Mouse (Mus musculus): ENCODE results near the gene Sh2d2a. TPM values are rescaled to one million over a fixed set of nuclear protein-coding genes. Genes with fewer than 3 reads are reported as not detected.
"Not testable (repeated sequence)": the region's sequence is repeated elsewhere in the genome, so short reads cannot be mapped to it uniquely, and the experiment has no call there.

The Sh2d2a gene
- polyA plus RNA-seq, 1 experiment = not detected

- no peak overlapping the region for H3K4me3 ChIP-seq (ENCODE audit: insufficient read depth, low read length)
- peaks cover 2% of the 10 kb centered on the region; the same call in 1 of the 2 replicates for H3K4me1 ChIP-seq (ENCODE audit: control insufficient read depth, insufficient read depth, low read length)
- no peak overlapping the region for H3K27ac ChIP-seq (ENCODE audit: insufficient read depth, low read depth, low read length)
- no peak for TF ChIP-seq CTCF (IDR thresholded peaks at IDR 0.05; ENCODE audit: low read depth, low read length)
Observed at GRCm38 (mm10) chr3:87854795-87855568, 8.4 kb downstream of the Sh2d2a start.

- Histone ChIP-seq H3K4me1 (ENCODE audit: control insufficient read depth, insufficient read depth, low read length) (peaks cover 2% of the 10 kb centered on the region; the same call in 1 of the 2 replicates), H3K27ac (ENCODE audit: insufficient read depth, low read depth, low read length) (no peak overlapping the region), H3K4me3 (ENCODE audit: insufficient read depth, low read length) (no peak overlapping the region)
- TF ChIP-seq POLR2A (IDR thresholded peaks at IDR 0.05; ENCODE audit: borderline replicate concordance, low read depth, low read length) = no peak
- TF ChIP-seq CTCF (IDR thresholded peaks at IDR 0.05; ENCODE audit: low read depth, low read length) = no peak
Observed at GRCm38 (mm10) chr3:87855936-87856335, 9.4 kb downstream of the Sh2d2a start.

DNA sequence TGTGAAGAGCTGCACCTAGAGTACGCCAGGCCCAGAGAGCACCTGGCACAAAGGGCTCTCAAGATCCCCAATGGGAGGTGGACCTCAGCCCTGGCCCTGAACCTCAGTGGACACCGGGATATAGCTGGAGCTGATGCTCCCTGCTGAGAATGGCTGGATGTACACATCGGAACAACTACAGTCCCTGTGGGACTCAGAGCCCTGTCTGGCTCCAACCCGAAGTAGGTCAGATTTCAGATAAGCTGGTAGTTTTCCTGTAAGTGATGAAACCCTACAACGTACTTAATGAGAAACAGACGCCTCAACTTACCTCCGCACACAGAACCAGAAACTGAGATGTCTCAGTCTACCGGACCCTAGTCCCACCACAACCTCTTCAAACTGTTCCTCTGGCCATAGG lies 11.1 kb downstream of the Sh2d2a start:
- no peak for TF ChIP-seq POLR2A (IDR thresholded peaks at IDR 0.05; ENCODE audit: borderline replicate concordance, low read depth, low read length)
- no peak for TF ChIP-seq CTCF (IDR thresholded peaks at IDR 0.05; ENCODE audit: low read depth, low read length)
- Histone ChIP-seq H3K27ac (ENCODE audit: insufficient read depth, low read depth, low read length) (no peak overlapping the region), H3K4me3 (ENCODE audit: insufficient read depth, low read length) (no peak overlapping the region), H3K4me1 (ENCODE audit: control insufficient read depth, insufficient read depth, low read length) (peaks cover 2% of the 10 kb centered on the region; the same call in 1 of the 2 replicates)

DNA sequence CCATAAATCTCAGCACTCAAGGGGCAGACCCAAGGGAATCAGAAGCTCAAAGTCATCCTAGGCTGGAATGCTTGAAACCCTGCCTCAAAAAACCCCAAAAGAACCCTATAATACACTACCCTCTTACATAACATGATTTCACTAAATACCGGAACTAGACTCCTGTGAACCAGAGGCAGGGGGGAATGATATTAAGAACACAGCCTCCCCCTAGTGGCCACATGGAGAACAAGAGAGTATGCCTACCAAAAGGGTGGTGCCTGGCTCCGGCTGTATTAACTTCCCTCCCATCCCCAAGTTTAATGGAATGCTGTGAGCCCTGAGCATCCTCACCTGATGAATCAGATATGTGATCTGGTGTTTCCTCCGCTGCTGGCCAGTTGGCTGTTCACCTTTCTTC lies 13.3 kb downstream of the Sh2d2a start:
- H3K27ac ChIP-seq (ENCODE audit: insufficient read depth, low read depth, low read length) = no peak overlapping the region
- H3K4me3 ChIP-seq (ENCODE audit: insufficient read depth, low read length) = no peak overlapping the region
- TF ChIP-seq POLR2A (IDR thresholded peaks at IDR 0.05; ENCODE audit: borderline replicate concordance, low read depth, low read length) = no peak
- TF ChIP-seq CTCF (IDR thresholded peaks at IDR 0.05; ENCODE audit: low read depth, low read length) = peak; percentile 56
- H3K4me1 ChIP-seq (ENCODE audit: control insufficient read depth, insufficient read depth, low read length) = peaks cover 14% of the 10 kb centered on the region

- not testable (repeated sequence) for H3K4me3 ChIP-seq (ENCODE audit: insufficient read depth, low read length); H3K27ac ChIP-seq (ENCODE audit: insufficient read depth, low read depth, low read length)
- peaks cover 17% of the 10 kb centered on the region for H3K4me1 ChIP-seq (ENCODE audit: control insufficient read depth, insufficient read depth, low read length)
Observed at GRCm38 (mm10) chr3:87864111-87864510, 17.6 kb downstream of the Sh2d2a start.

DNA sequence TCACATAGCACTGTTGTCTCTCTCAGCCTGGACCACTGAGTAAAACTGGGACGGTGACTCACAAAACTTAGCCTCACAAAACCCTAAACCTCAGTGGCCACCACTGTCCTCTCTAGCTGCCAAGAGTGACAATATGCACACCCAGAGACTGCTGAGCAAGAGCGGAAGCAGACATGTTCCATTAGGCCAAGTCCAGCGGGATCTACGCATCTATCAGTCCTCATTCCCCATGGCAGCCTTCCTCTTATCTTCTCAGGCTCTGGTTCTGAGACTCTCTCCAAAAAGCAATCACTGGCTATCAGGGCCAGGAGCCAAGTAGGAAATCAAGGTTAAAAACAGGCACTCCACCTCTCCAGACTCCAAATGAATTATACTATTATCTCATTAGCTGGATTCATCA lies 31.2 kb downstream of the Sh2d2a start:
- no peak for TF ChIP-seq POLR2A (IDR thresholded peaks at IDR 0.05; ENCODE audit: borderline replicate concordance, low read depth, low read length)
- TF ChIP-seq CTCF (IDR thresholded peaks at IDR 0.05; ENCODE audit: low read depth, low read length) = no peak

GRCm38 (mm10) chr3:87884291-87884690 lies 37.7 kb downstream of the Sh2d2a start:
- Histone ChIP-seq H3K4me3 (ENCODE audit: insufficient read depth, low read length) (peak overlapping the region; percentile 74), H3K4me1 (ENCODE audit: control insufficient read depth, insufficient read depth, low read length) (peaks cover 13% of the 10 kb centered on the region), H3K27ac (ENCODE audit: insufficient read depth, low read depth, low read length) (no peak overlapping the region)
- TF ChIP-seq CTCF (IDR thresholded peaks at IDR 0.05; ENCODE audit: low read depth, low read length) = no peak
- TF ChIP-seq POLR2A (IDR thresholded peaks at IDR 0.05; ENCODE audit: borderline replicate concordance, low read depth, low read length) = no peak

More for the DNA sequence above, 31.2 kb downstream of the Sh2d2a start:
- Histone ChIP-seq H3K4me3 (ENCODE audit: insufficient read depth, low read length) (no peak overlapping the region), H3K4me1 (ENCODE audit: control insufficient read depth, insufficient read depth, low read length) (peaks cover 3% of the 10 kb centered on the region), H3K27ac (ENCODE audit: insufficient read depth, low read depth, low read length) (no peak overlapping the region)

DNA sequence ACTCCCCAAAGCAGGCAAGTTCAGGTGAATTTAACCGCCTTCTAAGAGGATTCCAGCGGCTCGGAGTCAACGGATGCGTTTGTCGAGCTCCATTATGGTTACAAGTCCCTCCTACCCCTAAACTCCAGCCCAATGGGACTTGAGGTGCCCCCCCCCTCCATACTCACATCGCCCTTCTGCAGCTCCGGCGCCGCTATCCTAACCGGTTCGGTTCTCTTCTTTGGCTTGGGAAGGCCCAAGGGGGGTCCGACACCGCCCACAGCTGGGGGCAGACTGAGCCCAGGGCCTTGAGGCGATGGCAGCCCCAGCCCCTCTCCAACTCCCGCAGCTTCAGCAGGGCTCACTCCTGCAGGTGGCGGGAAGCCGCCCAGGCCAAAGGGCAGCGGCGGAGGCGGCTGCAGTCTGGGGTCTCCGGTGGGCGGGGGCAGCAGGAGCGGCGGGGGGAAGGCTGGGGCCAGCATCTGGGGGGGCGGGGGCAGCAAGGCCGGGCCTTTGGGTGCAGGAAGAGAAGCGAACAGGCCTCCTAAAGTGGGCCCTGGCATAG lies 38.2 kb downstream of the Sh2d2a start:
- Histone ChIP-seq H3K4me3 (ENCODE audit: insufficient read depth, low read length) (peak overlapping the region; percentile 74), H3K4me1 (ENCODE audit: control insufficient read depth, insufficient read depth, low read length) (peaks cover 13% of the 10 kb centered on the region), H3K27ac (ENCODE audit: insufficient read depth, low read depth, low read length) (peak overlapping the region; percentile 71)
- TF ChIP-seq POLR2A (IDR thresholded peaks at IDR 0.05; ENCODE audit: borderline replicate concordance, low read depth, low read length) (no peak), CTCF (IDR thresholded peaks at IDR 0.05; ENCODE audit: low read depth, low read length) (no peak)

- Histone ChIP-seq H3K27ac (ENCODE audit: insufficient read depth, low read depth, low read length) (peak within 1 kb of the TSS; percentile 71), H3K4me3 (ENCODE audit: insufficient read depth, low read length) (peak within 1 kb of the TSS; percentile 74), H3K4me1 (ENCODE audit: control insufficient read depth, insufficient read depth, low read length) (peaks cover 13% of the 10 kb centered on the region)
- no peak for TF ChIP-seq CTCF (IDR thresholded peaks at IDR 0.05; ENCODE audit: low read depth, low read length)
- no peak for TF ChIP-seq POLR2A (IDR thresholded peaks at IDR 0.05; ENCODE audit: borderline replicate concordance, low read depth, low read length)
Observed at GRCm38 (mm10) chr3:87885281-87886003, 38.9 kb downstream of the Sh2d2a start, which contains the start of gene Prcc. TSS of gene Prcc (minus strand) at chr3:87885608.

DNA sequence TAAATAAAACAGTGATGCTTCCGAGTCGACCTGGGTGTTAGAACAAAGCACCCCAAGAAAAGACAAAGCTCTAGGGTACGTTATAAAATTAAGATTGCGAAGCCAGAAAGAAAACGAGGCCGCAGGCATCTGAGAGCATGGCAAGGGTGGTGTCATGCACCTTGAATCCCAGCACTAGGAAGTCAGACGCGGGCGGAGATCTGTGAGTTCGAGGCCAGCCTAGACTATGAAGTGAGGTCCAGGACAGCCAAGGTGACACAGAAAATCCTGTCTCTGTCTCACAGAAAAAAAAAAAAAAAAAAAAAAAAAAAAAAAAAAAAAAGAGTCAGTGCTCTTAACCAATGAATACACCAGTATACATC lies 39.4 kb downstream of the Sh2d2a start:
- Histone ChIP-seq H3K27ac (ENCODE audit: insufficient read depth, low read depth, low read length) (no peak overlapping the region), H3K4me1 (ENCODE audit: control insufficient read depth, insufficient read depth, low read length) (peaks cover 13% of the 10 kb centered on the region), H3K4me3 (ENCODE audit: insufficient read depth, low read length) (peak overlapping the region; percentile 55)
- TF ChIP-seq POLR2A (IDR thresholded peaks at IDR 0.05; ENCODE audit: borderline replicate concordance, low read depth, low read length) (no peak), CTCF (IDR thresholded peaks at IDR 0.05; ENCODE audit: low read depth, low read length) (no peak)

Data from bone marrow macrophage, adult 2 months (primary cell).